Mouse (Mus musculus): Measurements from ENCODE around the gene Lhfpl2. TPM values are rescaled to one million over a fixed set of nuclear protein-coding genes. Genes with fewer than 3 reads are reported as not detected.

Gene Lhfpl2
- total and polyA plus RNA-seq, 3 experiments = not detected

DNA sequence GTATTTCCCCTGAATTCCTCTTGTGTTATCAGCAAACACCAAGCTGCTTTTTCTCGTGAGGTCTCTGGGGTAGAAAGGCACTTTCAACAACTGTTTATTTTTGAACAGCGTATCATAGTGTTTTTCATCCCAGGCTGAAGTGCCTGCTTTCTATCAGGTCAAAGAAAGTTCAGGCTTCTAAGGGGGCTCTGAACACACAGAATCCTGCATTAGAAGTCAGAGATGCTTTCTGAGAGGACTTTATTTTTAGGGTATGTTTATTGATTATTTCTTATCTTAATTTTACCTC is 19.6 kb upstream of the Lhfpl2 start:
- no peak overlapping the region for H3K4me2 ChIP-seq (ENCODE audit: insufficient read depth, low read depth, poor library complexity, severe bottlenecking)
- no peaks in the 10 kb centered on the region for H3K9me3 ChIP-seq (replicated peaks; ENCODE audit: low read length)
- no peak overlapping the region for H3K9ac ChIP-seq (ENCODE audit: insufficient read depth, low read depth)
- H3K79me2 ChIP-seq (replicated peaks; ENCODE audit: control insufficient read depth, extremely low read depth, insufficient read depth, poor library complexity, severe bottlenecking) = no peaks in the 10 kb centered on the region
- dilution Hi-C loops (cut with MboI; ENCODE audit: extremely low pct_ligation_motif_present, extremely low pct_unique_long_range_greater_than_20kb, low sequenced_read_pairs) (no loop called here), in situ Hi-C loops (cut with MboI; ENCODE audit: low pct_ligation_motif_present, low pct_unique_long_range_greater_than_20kb, low sequenced_read_pairs) (no loop called here)
- no peak overlapping the region for H3K27ac ChIP-seq (ENCODE audit: insufficient read depth, low read depth)
- no peak for DNase-seq (ENCODE audit: extremely low read depth)
- H3K27me3 ChIP-seq (replicated peaks) = no peaks in the 10 kb centered on the region
- no peaks in the 10 kb centered on the region for H3K4me1 ChIP-seq (ENCODE audit: control insufficient read depth in 1 of 2, insufficient read depth in 2 of 2)
- no peaks in the 10 kb centered on the region for H3K36me3 ChIP-seq (replicated peaks in 1 of 2; ENCODE audit: control insufficient read depth in 1 of 2, insufficient read depth in 1 of 2, low read length in 1 of 2)
- TF ChIP-seq ZKSCAN1 (IDR thresholded peaks at IDR 0.05; ENCODE audit: borderline replicate concordance, low read depth, low read length) (no peak), SIN3A (IDR thresholded peaks at IDR 0.05; ENCODE audit: low read length) (no peak), MEF2A (IDR thresholded peaks at IDR 0.05; ENCODE audit: borderline replicate concordance, low read depth, low read length) (no peak), KAT2A (IDR thresholded peaks at IDR 0.05; ENCODE audit: insufficient replicate concordance, low read length) (no peak), POLR2AphosphoS2 (IDR thresholded peaks at IDR 0.05; ENCODE audit: low read depth, low read length) (no peak), CHD2 (IDR thresholded peaks at IDR 0.05; ENCODE audit: low read length) (no peak), JUND (conservative IDR thresholded peaks at IDR 0.05; ENCODE audit: low read depth, low read length) (no peak), JUN (IDR thresholded peaks at IDR 0.05; ENCODE audit: insufficient read depth, low read depth, low read length) (no peak), USF2 (conservative IDR thresholded peaks at IDR 0.05; ENCODE audit: low read depth, low read length) (no peak), SMC3 (IDR thresholded peaks at IDR 0.05; ENCODE audit: low read depth, low read length) (no peak), E2F4 (IDR thresholded peaks at IDR 0.05; ENCODE audit: insufficient replicate concordance, low read depth, low read length) (no peak), RCOR1 (conservative IDR thresholded peaks at IDR 0.05; ENCODE audit: low read depth, low read length) (no peak), EP300 (IDR thresholded peaks at IDR 0.05; ENCODE audit: low read length) (no peak), NELFE (IDR thresholded peaks at IDR 0.05; ENCODE audit: low read depth, low read length) (no peak)
- H3K4me3 ChIP-seq (replicated peaks in 1 of 3; ENCODE audit: low read depth in 2 of 3, low read length in 2 of 3, poor library complexity in 1 of 3) = no peak overlapping the region

DNA sequence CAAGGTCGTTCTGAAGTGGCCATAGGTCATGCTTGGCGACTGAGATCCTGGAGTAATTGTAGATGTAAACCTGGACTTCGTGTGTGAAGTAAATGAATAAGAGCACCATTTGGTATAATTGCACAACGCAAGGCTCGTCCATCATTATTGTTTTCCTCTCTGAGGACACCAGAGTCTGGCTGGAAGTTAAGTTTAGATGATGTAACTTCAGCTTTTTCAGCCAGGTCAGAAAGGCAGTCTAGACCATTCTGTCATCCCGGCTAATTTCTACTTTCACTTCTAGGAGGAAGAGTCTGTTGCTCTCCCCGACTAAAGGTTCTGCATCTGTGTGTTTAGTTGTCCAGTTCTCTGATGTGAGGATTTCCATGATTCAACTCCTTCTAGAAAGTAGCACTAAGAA is 7.6 kb upstream of the Lhfpl2 start:
- H3K4me1 ChIP-seq (ENCODE audit: control insufficient read depth in 1 of 2, insufficient read depth in 2 of 2) = peaks cover 0 to 8% of the 10 kb centered on the region in 2 experiments; a peak in 2 of 4 replicates
- no peak overlapping the region for H3K27ac ChIP-seq (ENCODE audit: insufficient read depth, low read depth)
- H3K36me3 ChIP-seq (replicated peaks in 1 of 2; ENCODE audit: control insufficient read depth in 1 of 2, insufficient read depth in 1 of 2, low read length in 1 of 2) = no peaks in the 10 kb centered on the region
- peak; percentile 14 for DNase-seq (ENCODE audit: extremely low read depth)
- no peaks in the 10 kb centered on the region for H3K27me3 ChIP-seq (replicated peaks)
- TF ChIP-seq POLR2AphosphoS2 (IDR thresholded peaks at IDR 0.05; ENCODE audit: low read depth, low read length) = no peak
- TF ChIP-seq GABPA (IDR thresholded peaks at IDR 0.05; ENCODE audit: insufficient replicate concordance, low read depth, low read length) = no peak
- TF ChIP-seq USF2 (conservative IDR thresholded peaks at IDR 0.05; ENCODE audit: low read depth, low read length) = no peak
- TF ChIP-seq JUN (IDR thresholded peaks at IDR 0.05; ENCODE audit: insufficient read depth, low read depth, low read length) = no peak
- TF ChIP-seq TCF12 (IDR thresholded peaks at IDR 0.05; ENCODE audit: low read depth, low read length) = no peak
- no peak overlapping the region for H3K9ac ChIP-seq (ENCODE audit: insufficient read depth, low read depth)
- no peaks in the 10 kb centered on the region for H3K9me3 ChIP-seq (replicated peaks; ENCODE audit: low read length)
- dilution Hi-C loops (cut with MboI; ENCODE audit: extremely low pct_ligation_motif_present, extremely low pct_unique_long_range_greater_than_20kb, low sequenced_read_pairs) (no loop called here), in situ Hi-C loops (cut with MboI; ENCODE audit: low pct_ligation_motif_present, low pct_unique_long_range_greater_than_20kb, low sequenced_read_pairs) (no loop called here)
- no peak overlapping the region for H3K4me3 ChIP-seq (replicated peaks in 1 of 3; ENCODE audit: low read depth in 2 of 3, low read length in 2 of 3, poor library complexity in 1 of 3)
- H3K79me2 ChIP-seq (replicated peaks; ENCODE audit: control insufficient read depth, extremely low read depth, insufficient read depth, poor library complexity, severe bottlenecking) = no peaks in the 10 kb centered on the region
- peak overlapping the region; percentile 45; the same call in 1 of the 2 replicates for H3K4me2 ChIP-seq (ENCODE audit: insufficient read depth, low read depth, poor library complexity, severe bottlenecking)
